Mouse (Mus musculus) urinary bladder, adult 2 months (tissue): Measurements from ENCODE around the gene Tmem267. TPM values are rescaled to one million over a fixed set of nuclear protein-coding genes. Genes with fewer than 3 reads are reported as not detected.
"Not testable (repeated sequence)": the region's sequence is repeated elsewhere in the genome, so short reads cannot be mapped to it uniquely, and the experiment has no call there.

Experiments used
- DNase-seq: peaks from one replicate; pipeline ENCODE4 v3.0.0; 2022; ENCODE audit warnings: low spot score
- polyA plus RNA-seq: library from polyadenylated mRNA; depleted of rRNA; stranded (reverse); fragments of >200 nt; gene quantifications from 2 replicates; pipeline ENCODE4 v1.2.3, GENCODE M21; 2012; rRNA removed

The Tmem267 gene
- 4.1 and 5.0 TPM in 2 replicates for polyA plus RNA-seq

GRCm38 (mm10) chr13:119487880-119488580 is at the start of gene Tmem267, which contains the start of gene 3110070M22Rik:
Gene Tmem267 (plus strand): TSS chr13:119488039.
Gene 3110070M22Rik (minus strand): TSS chr13:119488383.
- peak; percentile 75 for DNase-seq

DNA sequence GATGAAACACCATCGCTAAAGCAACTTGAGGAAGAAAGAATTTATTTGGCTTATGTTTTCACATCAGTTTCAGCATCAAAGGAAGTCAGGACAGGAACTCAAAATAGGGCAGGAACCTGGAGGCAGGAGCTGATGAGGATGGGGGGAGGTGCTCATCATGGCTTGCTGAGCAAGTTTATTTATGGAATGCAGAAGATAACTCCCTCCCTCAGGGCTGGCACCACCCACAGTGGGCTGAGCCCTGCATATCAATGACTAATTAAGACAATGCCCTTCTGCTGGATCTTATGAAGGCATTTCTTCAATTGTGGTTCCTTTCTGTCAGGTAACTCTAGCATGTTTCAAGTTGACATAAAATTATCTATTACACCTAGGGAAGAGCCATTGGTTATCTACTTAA is 45.6 kb upstream of the Tmem267 start:
- DNase-seq = no peak

GRCm38 (mm10) chr13:119453563-119453962 is 34.3 kb upstream of the Tmem267 start:
- no peak for DNase-seq

GRCm38 (mm10) chr13:119455082-119455481 is 32.8 kb upstream of the Tmem267 start:
- no peak for DNase-seq

DNA sequence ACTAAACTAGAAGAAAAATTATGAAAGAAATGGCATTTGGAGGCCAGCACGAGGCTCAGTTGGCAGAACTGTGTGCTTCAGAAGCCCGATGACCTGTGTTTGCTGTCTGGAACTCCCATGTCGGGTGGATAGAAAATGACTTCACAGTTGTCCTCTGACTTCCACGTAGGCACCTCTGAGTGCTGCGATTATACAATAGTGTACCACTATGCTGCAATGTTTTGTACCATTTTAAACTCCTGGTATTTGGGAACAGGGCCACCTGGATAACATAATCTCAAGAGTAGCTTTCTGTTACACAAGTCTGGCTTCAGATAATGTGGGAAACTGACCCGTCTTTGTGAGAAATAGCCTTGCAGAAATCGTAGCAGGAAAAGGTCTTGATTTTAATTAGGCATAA is 31.5 kb upstream of the Tmem267 start:
- DNase-seq = no peak

- no peak for DNase-seq
Measured at GRCm38 (mm10) chr13:119461900-119462595, 25.8 kb upstream of the Tmem267 start.

DNA sequence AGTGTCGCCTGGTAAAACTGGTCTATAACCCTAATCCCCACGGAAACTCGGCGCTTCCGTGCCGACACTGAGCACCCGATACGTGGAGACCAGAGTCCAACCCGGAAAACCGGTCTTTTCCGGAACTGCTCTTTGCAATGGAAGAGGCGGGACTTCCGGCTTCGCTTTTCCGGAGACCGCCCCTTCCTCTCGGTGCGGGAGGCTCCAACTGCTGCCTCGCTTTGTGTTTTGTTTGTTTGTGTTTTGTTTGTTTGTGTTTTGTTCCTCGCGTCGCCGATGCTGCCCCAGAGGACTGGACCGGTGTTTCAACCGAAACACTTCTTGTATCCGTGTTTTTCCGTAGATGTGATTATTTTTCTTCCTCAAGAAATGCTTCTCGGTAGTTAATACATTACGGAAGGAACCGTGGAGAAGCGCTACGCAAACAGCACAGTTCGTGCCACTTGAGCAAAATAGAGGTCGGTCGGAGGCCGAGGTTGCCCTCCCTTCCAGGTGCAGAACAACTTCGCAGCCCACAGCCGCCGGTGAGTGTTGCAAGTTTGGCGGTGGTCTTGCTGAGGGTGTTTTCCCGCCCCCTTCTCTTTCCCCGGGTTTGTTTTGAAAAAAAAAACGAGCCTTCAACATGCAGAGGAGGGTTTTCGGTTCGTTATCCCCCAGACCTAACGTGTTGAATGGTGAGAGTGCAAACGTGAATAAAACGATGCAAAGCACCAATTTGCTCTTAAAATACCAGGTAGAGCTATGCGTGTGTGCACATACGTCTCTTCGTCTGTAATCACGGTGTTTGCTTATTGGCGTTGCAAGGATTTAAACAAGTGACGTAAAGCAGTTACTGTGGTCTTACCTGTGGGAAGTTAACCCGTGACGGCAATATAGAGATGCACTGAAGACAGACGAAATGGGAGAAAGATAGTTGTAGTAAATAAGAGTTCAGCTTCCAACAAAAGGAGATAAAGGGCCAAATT is 25.0 kb upstream of the Tmem267 start, which contains the start of gene 4833420G17Rik:
Gene 4833420G17Rik (plus strand): TSS at position 173 of the 965 bp plus-strand sequence.
- peak; percentile 61 for DNase-seq

GRCm38 (mm10) chr13:119476631-119477030 is 11.2 kb upstream of the Tmem267 start:
- no peak for DNase-seq

GRCm38 (mm10) chr13:119477789-119478188 is 10.1 kb upstream of the Tmem267 start:
- DNase-seq = no peak

GRCm38 (mm10) chr13:119487354-119487753 is 485 bp upstream of the Tmem267 start:
- DNase-seq = no peak

GRCm38 (mm10) chr13:119492083-119492482 is 4.2 kb downstream of the Tmem267 start:
- not testable (repeated sequence) for DNase-seq

- not testable (repeated sequence) for DNase-seq
Measured at GRCm38 (mm10) chr13:119494938-119495337, 7.1 kb downstream of the Tmem267 start.

DNA sequence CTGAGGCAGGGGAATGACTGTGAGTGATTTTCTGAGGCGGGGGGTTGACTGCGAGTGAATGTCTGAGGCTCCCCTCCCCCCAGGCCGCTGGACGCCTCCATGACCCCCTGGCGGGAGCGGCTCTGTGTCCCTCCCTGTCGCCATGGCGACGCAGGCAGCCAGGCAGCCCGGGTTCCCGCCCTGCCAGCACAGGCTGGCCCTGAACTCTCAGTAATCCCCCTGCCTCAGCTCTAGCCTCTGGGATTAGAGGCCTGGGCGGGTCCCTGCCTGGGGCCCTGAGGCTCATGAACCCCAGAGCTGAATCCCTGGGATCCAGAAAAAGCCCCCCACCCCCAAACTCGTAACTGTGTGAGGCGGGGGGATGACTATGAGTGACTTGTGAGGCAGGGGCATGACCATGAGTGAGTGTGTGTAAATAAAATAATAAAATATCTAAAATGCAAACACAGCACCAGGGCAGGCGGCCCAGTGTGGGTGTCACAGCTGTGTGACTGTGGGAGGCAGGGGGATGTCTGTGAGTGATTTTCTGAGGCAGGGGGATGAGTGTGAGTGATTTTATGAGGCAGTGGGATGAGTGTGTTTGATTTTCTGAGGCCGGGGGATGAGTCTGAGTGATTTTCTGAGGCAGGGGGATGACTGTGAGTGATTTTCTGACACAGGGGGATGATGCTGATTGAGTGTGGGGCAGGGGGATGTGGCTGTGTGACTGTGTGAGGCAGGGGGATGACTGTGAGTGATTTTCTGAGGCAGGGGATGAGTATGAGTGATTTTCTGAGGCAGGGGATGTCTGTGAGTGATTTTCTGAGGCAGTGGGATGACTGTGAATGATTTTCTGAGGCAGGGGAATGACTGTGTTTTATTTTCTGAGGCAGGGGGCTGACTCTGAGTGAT is 108.7 kb downstream of the Tmem267 start:
- peak; percentile 34 for DNase-seq

DNA sequence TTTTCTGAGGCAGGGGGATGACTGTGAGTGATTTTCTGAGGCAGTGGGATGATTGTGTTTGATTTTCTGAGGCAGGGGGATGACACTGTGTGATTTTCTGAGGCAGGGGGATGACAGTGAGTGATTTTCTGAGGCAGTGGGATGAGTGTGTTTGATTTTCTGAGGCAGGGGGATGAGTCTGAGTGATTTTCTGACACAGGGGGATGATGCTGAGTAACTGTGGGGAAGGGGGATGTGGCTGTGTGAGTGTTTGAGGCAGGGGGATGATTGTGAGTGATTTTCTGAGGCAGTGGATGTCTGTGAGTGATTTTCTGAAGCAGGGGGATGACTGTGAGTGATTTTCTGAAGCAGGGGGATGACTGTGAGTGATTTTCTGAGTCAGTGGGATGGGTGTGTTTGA is 110.6 kb downstream of the Tmem267 start:
- DNase-seq = not testable (repeated sequence)

DNA sequence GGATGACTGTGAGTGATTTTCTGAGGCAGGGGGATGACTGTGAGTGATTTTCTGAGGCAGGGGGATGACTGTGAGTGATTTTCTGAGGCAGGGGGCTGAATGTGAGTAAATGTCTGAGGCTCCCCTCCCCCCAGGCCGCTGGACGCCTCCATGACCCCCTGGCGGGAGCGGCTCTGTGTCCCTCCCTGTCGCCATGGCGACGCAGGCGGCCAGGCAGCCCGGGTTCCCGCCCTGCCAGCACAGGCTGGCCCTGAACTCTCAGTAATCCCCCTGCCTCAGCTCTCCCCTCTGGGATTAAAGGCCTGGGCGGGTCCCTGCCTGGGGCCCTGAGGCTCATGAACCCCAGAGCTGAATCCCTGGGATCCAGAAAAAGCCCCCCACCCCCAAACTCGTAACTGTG is 111.2 kb downstream of the Tmem267 start:
- DNase-seq = peak; percentile 51

DNA sequence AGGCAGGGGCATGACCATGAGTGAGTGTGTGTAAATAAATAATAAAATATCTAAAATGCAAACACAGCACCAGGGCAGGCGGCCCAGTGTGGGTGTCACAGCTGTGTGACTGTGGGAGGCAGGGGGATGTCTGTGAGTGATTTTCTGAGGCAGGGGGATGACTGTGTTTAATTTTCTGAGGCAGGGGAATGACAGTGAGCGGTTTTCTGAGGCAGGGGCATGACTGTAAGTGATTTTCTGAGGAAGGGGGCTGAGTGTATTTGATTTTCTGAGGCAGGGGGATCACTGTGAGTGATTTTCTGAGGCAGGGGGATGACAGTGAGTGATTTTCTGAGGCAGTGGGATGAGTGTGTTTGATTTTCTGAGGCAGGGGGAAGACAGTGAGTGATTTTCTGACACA is 111.7 kb downstream of the Tmem267 start:
- DNase-seq = not testable (repeated sequence)

DNA sequence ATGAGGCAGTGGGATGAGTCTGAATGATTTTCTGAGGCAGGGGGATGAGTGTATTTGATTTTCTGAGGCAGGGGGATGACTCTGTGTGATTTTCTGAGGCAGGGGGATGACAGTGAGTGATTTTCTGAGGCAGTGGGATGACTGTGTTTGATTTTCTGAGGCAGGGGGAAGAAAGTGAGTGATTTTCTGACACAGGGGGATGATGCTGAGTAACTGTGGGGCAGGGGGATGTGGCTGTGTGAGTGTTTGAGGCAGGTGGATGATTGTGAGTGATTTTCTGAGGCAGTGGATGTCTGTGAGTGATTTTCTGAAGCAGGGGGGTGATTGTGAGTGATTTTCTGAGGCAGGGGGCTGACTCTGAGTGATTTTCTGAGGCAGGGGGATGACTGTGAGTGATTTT is 112.3 kb downstream of the Tmem267 start:
- peak; percentile 45 for DNase-seq

- DNase-seq = peak; percentile 44
Measured at GRCm38 (mm10) chr13:119602688-119603331, 115.0 kb downstream of the Tmem267 start.

DNA sequence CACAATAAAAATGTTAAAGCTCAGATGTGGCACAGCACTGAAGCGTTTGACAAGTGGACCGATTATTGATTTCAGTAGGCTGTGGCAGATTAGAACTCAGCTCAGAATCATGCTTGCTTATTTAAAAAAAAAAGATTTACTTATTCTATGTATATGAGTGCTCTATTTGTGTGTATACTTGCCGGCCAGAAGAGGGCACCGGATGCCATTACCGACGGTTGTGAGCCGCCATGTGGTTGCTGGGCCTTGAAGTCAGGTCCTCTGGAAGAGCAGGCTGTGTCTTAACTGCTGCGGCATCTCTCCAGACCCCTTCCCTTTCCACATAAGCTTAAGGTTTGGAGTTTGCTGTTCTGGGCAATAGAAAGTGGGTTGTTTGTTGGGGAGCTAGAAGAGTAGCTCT is 116.1 kb downstream of the Tmem267 start:
- not testable (repeated sequence) for DNase-seq

GRCm38 (mm10) chr13:119604322-119604721 is 116.5 kb downstream of the Tmem267 start:
- not testable (repeated sequence) for DNase-seq
